Mouse (Mus musculus) macrophage (primary cell): ENCODE results near the gene Iscu. TPM values are rescaled to one million over a fixed set of nuclear protein-coding genes. Genes with fewer than 3 reads are reported as not detected.

Experiments
- H3K27ac ChIP-seq: fragments of 350-480 bp; formaldehyde crosslinking; 2 replicates; pipeline ENCODE4 v1.9.0; 2021
- H3K36me3 ChIP-seq: fragments of 350-480 bp; formaldehyde crosslinking; 2 replicates; pipeline ENCODE4 v1.9.0; 2021; ENCODE audit errors: inconsistent target
- H3K4me3 ChIP-seq: fragments of 350-480 bp; formaldehyde crosslinking; 2 replicates; pipeline ENCODE4 v1.9.0; 2021; ENCODE audit errors: inconsistent target
- H3K79me2 ChIP-seq: fragments of 350-480 bp; formaldehyde crosslinking; 2 replicates; pipeline ENCODE4 v1.9.0; 2021; ENCODE audit errors: inconsistent target
- WGBS: methylation state at CpG from one replicate; pipeline ENCODE4 v1.1.7; 2026; ENCODE audit warnings: inconsistent platforms; ENCODE audit not compliant: missing documents; 5-methylcytosine and 5-hydroxymethylcytosine counted together
- polyA plus RNA-seq: library from polyadenylated mRNA; stranded (reverse); fragments of 250-400 nt; gene quantifications from 3 replicates; pipeline ENCODE4 v1.2.4, GENCODE M21; 2018; ENCODE audit warnings: inconsistent platforms

The Iscu gene
- polyA plus RNA-seq, 1 experiment from 2014 or later: 106 TPM

GRCm38 (mm10) chr5:113736113-113736502 lies 36.4 kb upstream of the Iscu start:
- 1% methylated on average over 8 of the region's 10 CpGs for WGBS
- Histone ChIP-seq H3K36me3 (peaks cover 32% of the 10 kb centered on the region; the same call in 1 of the 2 replicates), H3K27ac (peak overlapping the region; percentile 15; the same call in 1 of the 2 replicates), H3K4me3 (peak overlapping the region; percentile 79), H3K79me2 (peaks cover 10% of the 10 kb centered on the region; the same call in 1 of the 2 replicates)

GRCm38 (mm10) chr5:113736522-113737164 lies 35.9 kb upstream of the Iscu start:
- 62% methylated on average over 15 of the region's 15 CpGs for WGBS
- Histone ChIP-seq H3K79me2 (peaks cover 10% of the 10 kb centered on the region; the same call in 1 of the 2 replicates), H3K27ac (no peak overlapping the region), H3K4me3 (peak overlapping the region; percentile 79), H3K36me3 (peaks cover 35% of the 10 kb centered on the region; the same call in 1 of the 2 replicates)

GRCm38 (mm10) chr5:113737607-113738237 lies 34.8 kb upstream of the Iscu start:
- no peak overlapping the region for H3K27ac ChIP-seq

GRCm38 (mm10) chr5:113747629-113748028 lies 24.9 kb upstream of the Iscu start:
- 100% methylated on average over 5 of the region's 5 CpGs for WGBS
- no peak overlapping the region for H3K4me3 ChIP-seq
- H3K27ac ChIP-seq: no peak overlapping the region
- peaks cover 100% of the 10 kb centered on the region for H3K36me3 ChIP-seq
- no peaks in the 10 kb centered on the region for H3K79me2 ChIP-seq

More at GRCm38 (mm10) chr5:113737607-113738237, 34.8 kb upstream of the Iscu start:
- no peak overlapping the region for H3K4me3 ChIP-seq
- H3K79me2 ChIP-seq: peaks cover 10% of the 10 kb centered on the region; the same call in 1 of the 2 replicates
- peaks cover 43% of the 10 kb centered on the region; the same call in 1 of the 2 replicates for H3K36me3 ChIP-seq
- WGBS: 94% methylated on average over 10 of the region's 11 CpGs

- WGBS: 96% methylated on average over 13 of the region's 13 CpGs
- Histone ChIP-seq H3K4me3 (no peak overlapping the region), H3K27ac (no peak overlapping the region), H3K79me2 (no peaks in the 10 kb centered on the region), H3K36me3 (peaks cover 100% of the 10 kb centered on the region)
Measured at GRCm38 (mm10) chr5:113748556-113749331, 23.8 kb upstream of the Iscu start.

GRCm38 (mm10) chr5:113751521-113752157 lies 20.9 kb upstream of the Iscu start:
- no peak overlapping the region for H3K4me3 ChIP-seq
- H3K27ac ChIP-seq: no peak overlapping the region
- no peaks in the 10 kb centered on the region for H3K79me2 ChIP-seq
- H3K36me3 ChIP-seq: peaks cover 100% of the 10 kb centered on the region
- 79% methylated on average over 9 of the region's 9 CpGs for WGBS

- H3K4me3 ChIP-seq: no peak overlapping the region
- WGBS: 94% methylated on average over 14 of the region's 15 CpGs
- peaks cover 18% of the 10 kb centered on the region; the same call in 1 of the 2 replicates for H3K79me2 ChIP-seq
- peaks cover 100% of the 10 kb centered on the region for H3K36me3 ChIP-seq
- no peak overlapping the region for H3K27ac ChIP-seq
Measured at GRCm38 (mm10) chr5:113755347-113756030, 17.1 kb upstream of the Iscu start.

- peaks cover 46% of the 10 kb centered on the region for H3K36me3 ChIP-seq
- H3K27ac ChIP-seq: peak overlapping the region; percentile 27; the same call in 1 of the 2 replicates
Measured at GRCm38 (mm10) chr5:113761585-113761984, 11.0 kb upstream of the Iscu start.

GRCm38 (mm10) chr5:113764426-113764825 lies 8.1 kb upstream of the Iscu start:
- Histone ChIP-seq H3K36me3 (peaks cover 20% of the 10 kb centered on the region; the same call in 1 of the 2 replicates), H3K27ac (no peak overlapping the region), H3K79me2 (peaks cover 76% of the 10 kb centered on the region), H3K4me3 (no peak overlapping the region)
- WGBS: 95% methylated on average over 7 of the region's 7 CpGs

More at GRCm38 (mm10) chr5:113761585-113761984, 11.0 kb upstream of the Iscu start:
- H3K79me2 ChIP-seq: peaks cover 62% of the 10 kb centered on the region
- WGBS: 53% methylated on average over 2 of the region's 2 CpGs
- no peak overlapping the region for H3K4me3 ChIP-seq

GRCm38 (mm10) chr5:113765641-113766526 lies 6.7 kb upstream of the Iscu start:
- Histone ChIP-seq H3K4me3 (no peak overlapping the region), H3K27ac (no peak overlapping the region), H3K36me3 (peaks cover 9% of the 10 kb centered on the region; the same call in 1 of the 2 replicates), H3K79me2 (peaks cover 87% of the 10 kb centered on the region)
- 81% methylated on average over 13 of the region's 13 CpGs for WGBS

- no peak overlapping the region for H3K27ac ChIP-seq
- 95% methylated on average over 8 of the region's 8 CpGs for WGBS
- H3K36me3 ChIP-seq: peaks cover 4% of the 10 kb centered on the region; the same call in 1 of the 2 replicates
- H3K4me3 ChIP-seq: no peak overlapping the region
- peaks cover 79% of the 10 kb centered on the region for H3K79me2 ChIP-seq
Measured at GRCm38 (mm10) chr5:113768806-113769205, 3.7 kb upstream of the Iscu start.

- peak overlapping the region; percentile 92 for H3K27ac ChIP-seq
- H3K79me2 ChIP-seq: peaks cover 52% of the 10 kb centered on the region
- peaks cover 19% of the 10 kb centered on the region; the same call in 1 of the 2 replicates for H3K36me3 ChIP-seq
- H3K4me3 ChIP-seq: peak overlapping the region; percentile 65
- under 1% methylated on average over 66 of the region's 97 CpGs for WGBS
Measured at GRCm38 (mm10) chr5:113771213-113772162, 1.1 kb upstream of the Iscu start.
